Mouse (Mus musculus): ENCODE measurements around the gene Kdm5b. TPM values are rescaled to one million over a fixed set of nuclear protein-coding genes. Genes with fewer than 3 reads are reported as not detected.

The Kdm5b gene
- polyA plus RNA-seq, 1 experiment from 2014 or later: 120 TPM

DNA sequence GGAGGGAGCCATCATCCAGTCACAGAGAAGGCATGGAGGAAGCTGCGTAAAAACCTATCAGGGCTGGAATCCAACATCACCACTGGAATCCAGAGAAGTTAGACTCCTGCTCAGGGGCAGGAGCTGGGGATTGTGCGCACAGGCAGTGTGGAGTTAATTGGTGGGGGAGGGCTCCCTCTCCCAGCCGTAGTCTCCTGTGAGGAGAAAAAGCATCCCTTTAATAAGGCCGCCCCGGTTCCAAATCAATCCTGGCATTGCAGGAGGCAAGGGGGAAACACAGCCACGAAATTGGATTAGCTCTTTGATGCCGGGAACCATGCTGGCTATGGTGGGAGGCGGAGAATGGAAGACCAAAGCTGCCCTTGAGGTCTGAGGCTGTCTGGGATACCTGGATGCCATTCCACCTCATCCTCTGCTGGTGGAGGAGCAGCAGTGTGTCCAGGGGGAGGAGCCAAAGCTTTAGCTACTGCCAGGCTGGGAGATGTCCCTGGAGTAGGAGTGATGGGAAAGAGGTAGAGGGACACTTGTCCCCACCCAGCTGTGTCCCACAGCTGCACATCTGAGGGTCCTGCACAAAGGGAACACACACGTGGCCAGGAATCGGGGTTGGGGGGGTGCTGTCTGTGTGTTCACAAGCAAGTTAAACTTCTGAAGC, 93.8 kb downstream of the Kdm5b start:
- Histone ChIP-seq H3K27ac (no peak overlapping the region), H3K9ac (no peak overlapping the region), H3K4me2 (replicated peaks) (no peak overlapping the region), H3K36me3 (no peaks in the 10 kb centered on the region), H3K4me1 (peaks cover 22% of the 10 kb centered on the region), H3K27me3 (peaks cover 15% of the 10 kb centered on the region), H3K4me3 (no peak overlapping the region), H3K9me3 (replicated peaks) (no peaks in the 10 kb centered on the region)
- 15% methylated on average over 10 of the region's 10 CpGs for WGBS
- ATAC-seq (ENCODE audit: low FRiP score): peak; percentile 39; the same call in 1 of the 2 replicates

DNA sequence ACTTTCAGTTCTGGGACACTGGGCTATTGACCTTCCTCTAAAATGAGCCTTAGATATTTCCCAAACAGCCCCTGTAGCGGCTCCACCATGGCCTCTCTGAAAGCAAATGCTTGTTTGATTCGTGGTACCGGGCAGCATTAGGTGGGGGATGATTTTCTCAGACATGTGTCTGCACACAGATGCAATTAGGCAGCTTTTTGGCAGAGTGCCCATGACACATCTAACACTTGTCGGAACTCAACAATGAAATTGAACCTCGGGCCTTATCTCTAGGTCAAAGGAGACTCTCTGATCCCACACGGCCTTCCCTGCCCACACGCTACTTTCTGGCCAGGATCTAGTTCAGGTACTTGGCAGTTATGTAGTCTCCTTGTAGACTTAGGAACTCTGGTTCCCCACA, 98.9 kb downstream of the Kdm5b start:
- Histone ChIP-seq H3K27me3 (no peaks in the 10 kb centered on the region; the same call in 1 of the 2 replicates), H3K4me3 (no peak overlapping the region), H3K9me3 (replicated peaks) (no peaks in the 10 kb centered on the region), H3K4me2 (replicated peaks) (no peak overlapping the region), H3K9ac (no peak overlapping the region), H3K36me3 (no peaks in the 10 kb centered on the region), H3K4me1 (peaks cover 2% of the 10 kb centered on the region; the same call in 1 of the 2 replicates), H3K27ac (no peak overlapping the region)
- no peak for ATAC-seq (ENCODE audit: low FRiP score)
- 71% methylated on average over 7 of the region's 7 CpGs for WGBS

DNA sequence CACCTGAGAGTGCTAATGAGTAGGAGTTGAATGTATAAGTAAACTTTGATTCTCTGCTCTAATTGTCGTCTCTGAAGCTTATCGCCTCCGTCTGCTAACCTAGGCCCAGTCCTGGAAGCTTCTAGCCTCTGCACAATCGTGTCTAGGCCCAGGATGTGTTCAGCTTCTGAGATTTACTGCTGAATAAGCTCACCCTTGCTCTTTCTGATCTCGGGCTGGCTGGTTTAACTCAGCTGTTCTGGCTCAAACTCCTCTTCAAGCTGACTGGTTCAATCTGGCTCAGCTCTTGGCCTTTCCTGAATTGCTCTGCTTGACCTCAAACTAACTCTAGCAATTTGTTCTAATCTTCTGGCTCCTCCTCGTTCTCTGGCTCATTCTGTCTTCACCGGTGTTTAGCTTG, 100.2 kb downstream of the Kdm5b start:
- 75% methylated on average over 7 of the region's 7 CpGs for whole genome bisulfite sequencing
- no peaks in the 10 kb centered on the region for H3K9me3 ChIP-seq (replicated peaks)
- no peak overlapping the region for H3K4me3 ChIP-seq
- no peaks in the 10 kb centered on the region; the same call in 1 of the 2 replicates for H3K27me3 ChIP-seq
- ATAC-seq (ENCODE audit: low FRiP score): no peak
- H3K4me2 ChIP-seq (replicated peaks): no peak overlapping the region
- H3K36me3 ChIP-seq: no peaks in the 10 kb centered on the region
- H3K27ac ChIP-seq: no peak overlapping the region
- no peaks in the 10 kb centered on the region for H3K4me1 ChIP-seq
- H3K9ac ChIP-seq: no peak overlapping the region

- H3K36me3 ChIP-seq: no peaks in the 10 kb centered on the region
- H3K27me3 ChIP-seq: no peaks in the 10 kb centered on the region
- no peak overlapping the region for H3K27ac ChIP-seq
- H3K4me3 ChIP-seq: no peak overlapping the region
- 76% methylated on average over 10 of the region's 10 CpGs for WGBS
- no peak overlapping the region for H3K4me2 ChIP-seq (replicated peaks)
- no peak for ATAC-seq (ENCODE audit: low FRiP score)
- H3K9ac ChIP-seq: no peak overlapping the region
- no peaks in the 10 kb centered on the region for H3K9me3 ChIP-seq (replicated peaks)
- peaks cover 14% of the 10 kb centered on the region for H3K4me1 ChIP-seq
These were observed 111.5 kb downstream of the Kdm5b start for GRCm38 (mm10) chr1:134671234-134672070.

- WGBS: 22% methylated on average over 1 of the region's 1 CpGs
- no peak overlapping the region for H3K4me2 ChIP-seq (replicated peaks)
- H3K4me1 ChIP-seq: peaks cover 6% of the 10 kb centered on the region
- no peak overlapping the region for H3K9ac ChIP-seq
- H3K4me3 ChIP-seq: no peak overlapping the region
- ATAC-seq (ENCODE audit: low FRiP score): no peak
- H3K36me3 ChIP-seq: no peaks in the 10 kb centered on the region
- H3K27ac ChIP-seq: no peak overlapping the region
- H3K27me3 ChIP-seq: no peaks in the 10 kb centered on the region
- no peaks in the 10 kb centered on the region for H3K9me3 ChIP-seq (replicated peaks)
These were observed 114.3 kb downstream of the Kdm5b start for GRCm38 (mm10) chr1:134674312-134674711.

DNA sequence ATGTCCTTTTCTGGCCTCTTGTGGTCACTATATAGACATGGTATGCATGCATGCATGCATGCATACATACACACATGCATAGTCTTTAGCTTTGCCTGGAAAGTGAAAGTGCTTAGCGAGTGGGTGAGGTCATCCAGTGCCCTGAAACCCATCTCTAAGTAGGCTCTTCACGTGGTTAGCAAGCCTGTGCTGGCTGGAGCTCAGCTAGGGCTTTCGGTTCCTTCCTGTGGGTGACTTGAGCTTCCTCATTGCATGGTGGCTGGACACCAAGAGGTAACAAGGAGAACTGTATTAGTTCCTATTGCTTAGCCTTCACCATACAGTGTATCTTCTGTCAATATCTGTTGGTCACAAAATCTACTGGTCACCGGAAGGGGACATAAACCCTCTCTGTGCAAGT, 119.5 kb downstream of the Kdm5b start:
- WGBS: 83% methylated on average over 4 of the region's 4 CpGs
- Histone ChIP-seq H3K4me3 (no peak overlapping the region), H3K4me2 (replicated peaks) (no peak overlapping the region), H3K27me3 (no peaks in the 10 kb centered on the region), H3K4me1 (peaks cover 6% of the 10 kb centered on the region), H3K36me3 (no peaks in the 10 kb centered on the region), H3K9ac (no peak overlapping the region), H3K9me3 (replicated peaks) (no peaks in the 10 kb centered on the region), H3K27ac (no peak overlapping the region)
- no peak for ATAC-seq (ENCODE audit: low FRiP score)

- Histone ChIP-seq H3K4me3 (no peak overlapping the region), H3K4me2 (replicated peaks) (no peak overlapping the region), H3K4me1 (peaks cover 6% of the 10 kb centered on the region), H3K27ac (no peak overlapping the region), H3K9ac (no peak overlapping the region), H3K36me3 (no peaks in the 10 kb centered on the region), H3K9me3 (replicated peaks) (no peaks in the 10 kb centered on the region), H3K27me3 (no peaks in the 10 kb centered on the region)
- ATAC-seq (ENCODE audit: low FRiP score): no peak
- WGBS: 24% methylated on average over 6 of the region's 6 CpGs
These were observed 120.6 kb downstream of the Kdm5b start for GRCm38 (mm10) chr1:134680617-134681016.

DNA sequence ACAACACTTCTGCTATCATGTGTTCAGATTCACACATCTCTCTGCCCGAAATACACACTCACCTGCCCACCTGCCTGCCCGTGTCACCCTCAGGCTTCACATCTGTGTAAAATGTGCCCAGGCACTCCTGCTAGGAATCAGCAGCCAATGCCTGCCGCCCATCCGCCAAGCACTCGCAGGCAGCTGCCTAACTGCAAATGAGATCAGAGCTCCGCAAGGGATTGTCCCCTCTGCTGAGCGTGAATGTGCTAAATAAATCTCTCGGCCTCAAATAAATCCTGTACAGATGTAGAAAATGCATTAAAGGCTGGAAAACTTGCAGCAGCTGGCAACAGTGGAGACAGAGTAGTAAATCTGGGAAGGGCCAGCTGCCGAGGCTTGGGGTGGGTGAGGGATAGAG, 122.5 kb downstream of the Kdm5b start:
- Histone ChIP-seq H3K27ac (no peak overlapping the region), H3K9ac (no peak overlapping the region), H3K4me1 (no peaks in the 10 kb centered on the region; the same call in none of the 2 replicates), H3K36me3 (no peaks in the 10 kb centered on the region), H3K27me3 (no peaks in the 10 kb centered on the region), H3K4me3 (no peak overlapping the region), H3K9me3 (replicated peaks) (no peaks in the 10 kb centered on the region), H3K4me2 (replicated peaks) (no peak overlapping the region)
- no peak for ATAC-seq (ENCODE audit: low FRiP score)
- 59% methylated on average over 9 of the region's 9 CpGs for WGBS

Other genes with a start within 250 kb of the Kdm5b start
- gene Ppfia4, start 227.2 kb upstream of the Kdm5b start, polyA plus RNA-seq (2016; fragmentation: Nextera tagmentation; extraction: Ambion mirVana): 6.3 and 7.8 TPM in 2 replicates
- gene Tmem183a, start 198.2 kb upstream of the Kdm5b start, polyA plus RNA-seq (2016; fragmentation: Nextera tagmentation; extraction: Ambion mirVana): 109 and 123 TPM in 2 replicates
- not detected in 2 replicates for gene 4933406M09Rik, start 174.2 kb upstream of the Kdm5b start, polyA plus RNA-seq (2016; fragmentation: Nextera tagmentation; extraction: Ambion mirVana)
- 24.1 and 25.9 TPM in 2 replicates for gene Cyb5r1, start 154.6 kb upstream of the Kdm5b start, polyA plus RNA-seq (2016; fragmentation: Nextera tagmentation; extraction: Ambion mirVana)
- gene Adipor1, start 144.8 kb upstream of the Kdm5b start, polyA plus RNA-seq (2016; fragmentation: Nextera tagmentation; extraction: Ambion mirVana): 73.5 and 78.1 TPM in 2 replicates
- 32.3 and 32.9 TPM in 2 replicates for gene Klhl12, start 104.6 kb upstream of the Kdm5b start, polyA plus RNA-seq (2016; fragmentation: Nextera tagmentation; extraction: Ambion mirVana)
- gene Rabif, start 65.5 kb upstream of the Kdm5b start, polyA plus RNA-seq (2016; fragmentation: Nextera tagmentation; extraction: Ambion mirVana): 45.7 and 53.1 TPM in 2 replicates
- not detected in 2 replicates for gene Mgat4e, start 10.5 kb upstream of the Kdm5b start, polyA plus RNA-seq (2016; fragmentation: Nextera tagmentation; extraction: Ambion mirVana)
- gene Syt2, start 86.5 kb downstream of the Kdm5b start, polyA plus RNA-seq (2016; fragmentation: Nextera tagmentation; extraction: Ambion mirVana): 4.1 and 4.5 TPM in 2 replicates